Mouse (Mus musculus): ENCODE data around the gene A030014E15Rik. TPM values are rescaled to one million over a fixed set of nuclear protein-coding genes. Genes with fewer than 3 reads are reported as not detected.

A030014E15Rik gene
- polyA plus RNA-seq, 1 experiment from 2014 or later = not detected

GRCm38 (mm10) chr1:82974342-82974741 lies 49.6 kb downstream of the A030014E15Rik start:
- Histone ChIP-seq H3K4me2 (ENCODE audit: low read length) (no peak overlapping the region), H3K4me1 (replicated peaks; ENCODE audit: insufficient read depth, low read length) (no peaks in the 10 kb centered on the region), H3K36me3 (ENCODE audit: insufficient read depth, low read length) (no peaks in the 10 kb centered on the region), H3K9me3 (replicated peaks; ENCODE audit: low read length) (no peaks in the 10 kb centered on the region), H3K27me3 (ENCODE audit: insufficient read depth, low read length) (no peaks in the 10 kb centered on the region), H3K27ac (peak overlapping the region; percentile 13; the same call in 1 of the 2 replicates), H3K4me3 (replicated peaks; ENCODE audit: low read depth, low read length) (no peak overlapping the region), H3K9ac (ENCODE audit: low read depth, low read length) (no peak overlapping the region)
- DNase-seq (ENCODE audit: low spot score) (peak; percentile 31), ATAC-seq (replicated peaks; ENCODE audit: low FRiP score, low read depth) (no peak; the same call in 1 of the 2 replicates)
- TF ChIP-seq CTCF (IDR thresholded peaks at IDR 0.05; ENCODE audit: low read depth) = no peak
- WGBS = 78% methylated on average over 9 of the region's 9 CpGs

Other genes with a start within 250 kb of the A030014E15Rik start
- gene Mff, start 200.0 kb upstream of the A030014E15Rik start, polyA plus RNA-seq (2015; fragmentation: Nextera tagmentation; extraction: Ambion mirVana) = 268 and 273 TPM in 2 replicates
- 0.53 and 0.61 TPM in 2 replicates for gene Tm4sf20, start 156.5 kb upstream of the A030014E15Rik start, polyA plus RNA-seq (2015; fragmentation: Nextera tagmentation; extraction: Ambion mirVana)
- not detected in 2 replicates for gene Gm47791, start 153.7 kb upstream of the A030014E15Rik start, polyA plus RNA-seq (2015; fragmentation: Nextera tagmentation; extraction: Ambion mirVana)
- gene Agfg1, start 85.4 kb upstream of the A030014E15Rik start, polyA plus RNA-seq (2015; fragmentation: Nextera tagmentation; extraction: Ambion mirVana) = 23.5 and 25.2 TPM in 2 replicates
- not detected in 2 replicates for gene A030005L19Rik, start 11.6 kb upstream of the A030014E15Rik start, polyA plus RNA-seq (2015; fragmentation: Nextera tagmentation; extraction: Ambion mirVana)
- gene Gm6217, start 6.5 kb downstream of the A030014E15Rik start, polyA plus RNA-seq (2015; fragmentation: Nextera tagmentation; extraction: Ambion mirVana) = not detected in 2 replicates
- gene A030003K21Rik, start 18.5 kb downstream of the A030014E15Rik start, polyA plus RNA-seq (2015; fragmentation: Nextera tagmentation; extraction: Ambion mirVana) = not detected in 2 replicates
- not detected in 2 replicates for gene Gm7544, start 31.1 kb downstream of the A030014E15Rik start, polyA plus RNA-seq (2015; fragmentation: Nextera tagmentation; extraction: Ambion mirVana)
- gene Gm47955, start 35.4 kb downstream of the A030014E15Rik start, polyA plus RNA-seq (2015; fragmentation: Nextera tagmentation; extraction: Ambion mirVana) = not detected in 2 replicates
- gene Gm47959, start 75.6 kb downstream of the A030014E15Rik start, polyA plus RNA-seq (2015; fragmentation: Nextera tagmentation; extraction: Ambion mirVana) = not detected in 2 replicates
- 3.1 and 3.4 TPM in 2 replicates for gene Slc19a3, start 113.5 kb downstream of the A030014E15Rik start, polyA plus RNA-seq (2015; fragmentation: Nextera tagmentation; extraction: Ambion mirVana)
- gene Krtap28-10, start 117.6 kb downstream of the A030014E15Rik start, polyA plus RNA-seq (2015; fragmentation: Nextera tagmentation; extraction: Ambion mirVana) = not detected in 2 replicates
- not detected in 2 replicates for gene Gm47969, start 120.0 kb downstream of the A030014E15Rik start, polyA plus RNA-seq (2015; fragmentation: Nextera tagmentation; extraction: Ambion mirVana)
- not detected in 2 replicates for gene A030005K14Rik, start 134.5 kb downstream of the A030014E15Rik start, polyA plus RNA-seq (2015; fragmentation: Nextera tagmentation; extraction: Ambion mirVana)
- gene Krtap28-13, start 136.0 kb downstream of the A030014E15Rik start, polyA plus RNA-seq (2015; fragmentation: Nextera tagmentation; extraction: Ambion mirVana) = not detected in 2 replicates
- gene Ccl20, start 191.8 kb downstream of the A030014E15Rik start, polyA plus RNA-seq (2015; fragmentation: Nextera tagmentation; extraction: Ambion mirVana) = 0.46 and 1.5 TPM in 2 replicates
- 0.38 and 0.55 TPM in 2 replicates for gene Daw1, start 234.8 kb downstream of the A030014E15Rik start, polyA plus RNA-seq (2015; fragmentation: Nextera tagmentation; extraction: Ambion mirVana)

All from kidney, postnatal 0 days (tissue).